ENCODE assay signal across 9 mouse cellular contexts in the genomic region with DNA sequence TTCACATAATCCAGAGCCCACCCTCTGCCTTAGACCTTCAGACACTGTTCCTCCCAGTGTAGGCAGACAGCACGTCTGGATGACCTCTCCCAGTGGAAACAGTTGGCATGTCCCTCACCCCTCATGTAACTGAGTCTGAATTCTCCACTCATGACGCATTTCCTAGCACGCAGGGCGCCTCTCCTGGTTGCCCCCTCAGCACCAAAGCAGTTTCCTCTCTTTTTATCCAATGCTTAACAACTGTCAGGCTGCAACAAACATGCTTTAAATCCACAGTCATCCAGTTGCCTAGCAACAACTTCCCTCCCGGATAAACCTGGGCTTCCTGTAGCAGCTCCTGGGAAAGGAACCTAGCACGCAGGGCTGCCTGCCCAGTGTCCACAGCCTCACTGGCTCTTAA. TPM values are rescaled to one million over a fixed set of nuclear protein-coding genes. Genes with fewer than 3 reads are reported as not detected.
DNase-seq lines count a peak whose midpoint lies in the region; ATAC-seq and TF ChIP-seq lines count a peak whose summit lies in the region.
"Had no signal": no experiment of that assay in that cellular context is flagged by ENCODE, and none has a peak within 500 bp of the region (broad histone marks: within the 10 kb centered on the region; RNA-seq: fewer than 3 reads in every experiment).

No protein-coding gene starts in this region.

- DNase-seq in Patski (ENCODE audit: low read depth, low spot score) (peak; percentile 75), adipocyte (ENCODE audit: low spot score) (no peak)
- DNase-seq in adrenal gland, postnatal 36 days: peak; percentile 40 to 46
- peak; percentile 56 to 83 for DNase-seq in heart, adult 18-20 months

- H3K9me3 ChIP-seq in kidney, embryonic 14.5 days (ENCODE audit: control insufficient read depth, low read length): no peaks in the 10 kb centered on the region
- H3K9me3 ChIP-seq in lung, embryonic 16.5 days (ENCODE audit: control insufficient read depth, low read length): no peaks in the 10 kb centered on the region
- no peaks in the 10 kb centered on the region for H3K9me3 ChIP-seq in stomach, embryonic 16.5 days (replicated peaks; ENCODE audit: control insufficient read depth, low read length)

- H3K27me3 ChIP-seq in Patski: no peaks in the 10 kb centered on the region
- no peaks in the 10 kb centered on the region for H3K27me3 ChIP-seq in kidney, embryonic 14.5 days (ENCODE audit: control insufficient read depth, insufficient read depth, low read length)
- H3K27me3 ChIP-seq in lung, embryonic 16.5 days (ENCODE audit: control insufficient read depth, insufficient read depth, low read depth, low read length): no peaks in the 10 kb centered on the region
- H3K27me3 ChIP-seq in stomach, embryonic 16.5 days (ENCODE audit: control insufficient read depth, insufficient read depth, low read length): no peaks in the 10 kb centered on the region

- no peak overlapping the region for H3K9ac ChIP-seq in kidney, embryonic 14.5 days (ENCODE audit: low read depth, low read length)
- H3K9ac ChIP-seq in lung, embryonic 16.5 days (ENCODE audit: low read length): no peak overlapping the region
- no peak overlapping the region for H3K9ac ChIP-seq in stomach, embryonic 16.5 days (ENCODE audit: low read length)

- peak; percentile 24 for ATAC-seq in Patski
- no peak for ATAC-seq in kidney, embryonic 14.5 days (ENCODE audit: low FRiP score, low TSS enrichment)
- peak; percentile 76 for ATAC-seq in lung, embryonic 16.5 days (ENCODE audit: low read depth)
- ATAC-seq in stomach, embryonic 16.5 days (ENCODE audit: insufficient read depth, low FRiP score): peak; percentile 49
- no peak for ATAC-seq in megakaryocyte-erythroid progenitor cell, adult 5-6 weeks (replicated peaks; ENCODE audit: low FRiP score, low TSS enrichment, poor library complexity, severe bottlenecking)

- peak overlapping the region; percentile 42; the same call in 1 of the 2 replicates for H3K27ac ChIP-seq in kidney, embryonic 14.5 days (ENCODE audit: low read depth, low read length)
- H3K27ac ChIP-seq in lung, embryonic 16.5 days (ENCODE audit: low read length): peak overlapping the region; percentile 73
- H3K27ac ChIP-seq in stomach, embryonic 16.5 days (ENCODE audit: low read length): peak overlapping the region; percentile 30; the same call in 1 of the 2 replicates

- H3K4me3 ChIP-seq in kidney, embryonic 14.5 days (ENCODE audit: low read length): no peak overlapping the region
- no peak overlapping the region for H3K4me3 ChIP-seq in lung, embryonic 16.5 days (ENCODE audit: low read length)
- H3K4me3 ChIP-seq in stomach, embryonic 16.5 days (replicated peaks; ENCODE audit: low read length): no peak overlapping the region

- CTCF ChIA-PET in Patski (lab: Charles Lee): interaction anchor here (1.0 to 1.6 kb wide), 2 partner anchors 14 to 25 kb away, joined by 3 read pairs; no protein-coding TSS in a partner anchor

- WGBS in kidney, embryonic 14.5 days: 40% methylated on average over 6 of the region's 6 CpGs
- WGBS in lung, embryonic 16.5 days: 28% methylated on average over 6 of the region's 6 CpGs
- 27% methylated on average over 6 of the region's 6 CpGs for WGBS in stomach, embryonic 16.5 days

- POLR2A ChIA-PET in Patski (lab: Charles Lee): interaction anchor here (1.1 kb wide), 1 partner anchor 11 kb away, joined by 3 read pairs; no protein-coding TSS in a partner anchor

- H3K4me2 ChIP-seq in kidney, embryonic 14.5 days (replicated peaks; ENCODE audit: low read depth, low read length): no peak overlapping the region
- no peak overlapping the region for H3K4me2 ChIP-seq in lung, embryonic 16.5 days (ENCODE audit: low read depth, low read length)
- no peak overlapping the region for H3K4me2 ChIP-seq in stomach, embryonic 16.5 days (ENCODE audit: low read depth, low read length)

- no peak for TF ChIP-seq CTCF in Patski (IDR thresholded peaks at IDR 0.05)

- H3K36me3 ChIP-seq in kidney, embryonic 14.5 days (ENCODE audit: control insufficient read depth, insufficient read depth, low read length): no peaks in the 10 kb centered on the region
- no peaks in the 10 kb centered on the region for H3K36me3 ChIP-seq in lung, embryonic 16.5 days (ENCODE audit: control insufficient read depth, insufficient read depth, low read length)
- H3K36me3 ChIP-seq in stomach, embryonic 16.5 days (ENCODE audit: control insufficient read depth, insufficient read depth, low read length): no peaks in the 10 kb centered on the region

- peaks cover 23% of the 10 kb centered on the region for H3K4me1 ChIP-seq in kidney, embryonic 14.5 days (ENCODE audit: control insufficient read depth, insufficient read depth, low read length)
- H3K4me1 ChIP-seq in lung, embryonic 16.5 days (replicated peaks; ENCODE audit: control insufficient read depth, insufficient read depth, low read length): peaks cover 19% of the 10 kb centered on the region
- H3K4me1 ChIP-seq in stomach, embryonic 16.5 days (ENCODE audit: control insufficient read depth, insufficient read depth, low read length): peaks cover 24% of the 10 kb centered on the region

- in situ Hi-C loops in Patski (cut with MboI; ENCODE audit: low pct_unique_long_range_greater_than_20kb): no loop called here

RNA-seq across cellular contexts. Expression of gene Abca4, which starts 33.9 kb away (rescaled TPM):
- 1.5 TPM for polyA plus RNA-seq in Patski (2021)
- 1 to 10 TPM; 2.0 to 3.9 TPM for total RNA-seq in adrenal gland, postnatal 36 days (2021)
- 1 to 10 TPM; 1.7 to 2.1 TPM for total RNA-seq in heart, adult 18-20 months (2021)
- 0.70 and 0.84 TPM in 2 replicates for polyA plus RNA-seq in kidney, embryonic 14.5 days (2014; fragmentation: Nextera tagmentation; extraction: Ambion mirVana)
- polyA plus RNA-seq in lung, embryonic 16.5 days (2015; fragmentation: Nextera tagmentation; extraction: Ambion mirVana): 0.90 and 1.5 TPM in 2 replicates
- 0.84 and 0.87 TPM in 2 replicates for polyA plus RNA-seq in stomach, embryonic 16.5 days (2015; fragmentation: Nextera tagmentation; extraction: Ambion mirVana)
- not detected in 2 replicates for total RNA-seq in megakaryocyte-erythroid progenitor cell, adult 5-6 weeks (2014; fragmentation: Nextera tagmentation)
- 0.15 TPM in 1 of 2 replicates, not detected in the other for total RNA-seq in megakaryocyte-erythroid progenitor cell, adult 5-6 weeks (2017)
- total RNA-seq: neutrophil, adult 5-6 weeks had no signal

Comparison
In these comparisons a context has a peak if more than half of its experiments do, and no peak if none do; other contexts are left out.
1. ATAC-seq: peak in Patski (single experiment), lung, embryonic 16.5 days (single experiment) and stomach, embryonic 16.5 days (single experiment); none in kidney, embryonic 14.5 days (single experiment) and megakaryocyte-erythroid progenitor cell, adult 5-6 weeks (single experiment).
2. Peak in every context shown above with its lines, with median percentiles within 50 percentile points of each other: H3K27ac ChIP-seq.